Mouse (Mus musculus): ENCODE results near the gene Faah. TPM values are rescaled to one million over a fixed set of nuclear protein-coding genes. Genes with fewer than 3 reads are reported as not detected.
A peak's percentile ranks its signal among the peaks of the same experiment; 100 is the strongest.

The Faah gene
- total RNA-seq, 2 experiments from 2014 or later, result 0.20 to 0.22 TPM

DNA sequence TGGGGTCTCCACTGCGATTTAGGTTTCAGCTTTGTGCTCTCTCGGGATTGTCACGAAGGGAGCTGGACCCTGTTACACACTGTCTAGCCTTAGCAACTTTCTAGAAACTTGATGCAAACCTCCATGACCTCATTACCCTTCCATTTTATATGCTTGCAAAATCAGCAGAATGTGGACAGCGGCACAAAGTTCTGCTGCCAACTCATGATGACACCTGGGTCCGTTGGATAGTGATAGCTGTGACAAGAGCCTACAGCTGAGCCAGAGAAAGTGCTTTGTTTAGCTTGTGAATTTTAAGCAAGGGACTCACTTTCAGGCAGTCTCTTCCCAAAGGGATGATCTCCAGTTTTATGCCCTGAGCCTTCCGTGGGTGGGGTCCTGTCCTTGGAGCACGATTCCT lies 28.3 kb downstream of the Faah start:
- no peak overlapping the region for H3K4me3 ChIP-seq
- no peak overlapping the region for H3K27ac ChIP-seq
- DNase-seq, result no peak
- intact Hi-C loops (cut with DNase I), result no loop called here
- no peak for TF ChIP-seq CTCF (IDR thresholded peaks at IDR 0.05)

DNA sequence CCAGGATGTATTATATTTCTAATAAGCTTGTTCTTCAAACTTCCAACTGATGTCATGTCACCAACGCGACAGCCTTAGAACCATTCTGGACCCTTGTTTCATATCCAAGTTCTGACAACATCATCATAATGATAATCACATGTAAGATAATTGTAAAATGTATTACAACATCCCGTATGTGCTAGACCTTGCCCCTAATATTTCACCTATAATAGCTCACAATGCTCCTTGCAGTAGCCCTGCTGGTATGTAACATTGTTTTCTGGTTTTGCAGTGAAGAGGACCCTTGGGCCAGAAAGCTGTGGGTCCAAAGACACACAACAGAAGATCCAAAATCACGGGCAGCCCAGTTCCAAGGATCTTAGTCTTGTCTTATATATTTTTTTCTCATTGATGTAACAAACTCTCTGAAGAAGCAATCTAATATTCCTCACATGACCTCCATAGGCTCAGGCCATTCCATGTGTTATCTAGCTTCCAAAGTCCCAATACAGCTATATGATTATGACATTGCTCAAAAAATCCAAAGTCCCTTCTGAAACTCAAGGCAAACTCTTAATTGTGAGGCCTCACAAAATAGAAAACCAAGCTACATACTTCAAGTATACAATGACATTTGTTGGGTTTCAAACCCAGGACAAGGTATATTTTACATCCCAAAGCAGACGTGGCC lies 29.7 kb downstream of the Faah start:
- TF ChIP-seq CTCF (IDR thresholded peaks at IDR 0.05), result no peak
- H3K4me3 ChIP-seq, result no peak overlapping the region
- intact Hi-C loops (cut with DNase I), result no loop called here

DNA sequence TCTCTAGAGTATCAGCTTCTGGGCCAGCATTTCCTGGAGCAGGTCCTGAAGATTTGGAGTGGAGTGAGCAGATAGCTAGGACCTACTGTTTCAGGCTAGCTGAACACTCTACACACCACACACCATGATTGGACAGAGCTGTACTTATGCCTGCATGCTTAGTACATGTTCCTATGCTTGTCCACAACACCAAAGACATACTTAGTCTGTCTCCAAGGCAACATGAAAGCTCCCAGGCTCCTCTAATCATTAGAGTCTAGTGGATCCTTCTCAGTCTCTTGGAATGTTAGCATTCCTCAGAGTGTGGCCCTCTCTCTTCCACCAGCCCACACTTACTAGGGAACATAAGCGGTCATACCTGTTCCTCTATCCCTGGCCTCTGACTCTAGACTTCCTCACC lies 30.3 kb downstream of the Faah start:
- no peak overlapping the region for H3K4me3 ChIP-seq
- H3K27ac ChIP-seq, result no peak overlapping the region
- DNase-seq, result no peak
- TF ChIP-seq CTCF (IDR thresholded peaks at IDR 0.05), result no peak
- intact Hi-C loops (cut with DNase I), result no loop called here

More for the DNA sequence above, 29.7 kb downstream of the Faah start:
- H3K27ac ChIP-seq, result no peak overlapping the region
- DNase-seq, result no peak

DNA sequence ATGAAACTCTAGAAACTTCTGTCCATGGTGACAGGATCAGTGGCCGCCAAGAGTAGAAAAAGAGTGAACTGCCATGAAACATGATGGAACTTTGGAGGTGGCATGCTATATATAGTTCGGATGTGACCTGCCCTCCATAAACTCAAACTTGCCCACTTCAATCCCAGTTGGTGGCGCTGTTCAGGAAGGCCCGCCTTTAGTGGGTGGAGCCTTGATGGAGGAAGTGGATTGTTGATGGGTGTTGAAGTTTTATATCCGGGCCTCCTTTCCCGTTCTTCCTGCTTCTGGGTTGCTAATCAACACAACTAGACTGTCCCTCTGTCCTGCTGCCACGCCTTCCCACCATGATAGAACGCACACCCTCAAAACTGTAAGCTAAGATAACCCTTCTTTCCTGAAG lies 32.8 kb downstream of the Faah start:
- Histone ChIP-seq H3K27ac (no peak overlapping the region), H3K4me3 (no peak overlapping the region)
- DNase-seq, result no peak
- intact Hi-C loops (cut with DNase I), result loop anchor here (5.0 kb wide), 1 partner anchor 83 kb away; no protein-coding TSS in a partner anchor
- no peak for TF ChIP-seq CTCF (IDR thresholded peaks at IDR 0.05)

DNA sequence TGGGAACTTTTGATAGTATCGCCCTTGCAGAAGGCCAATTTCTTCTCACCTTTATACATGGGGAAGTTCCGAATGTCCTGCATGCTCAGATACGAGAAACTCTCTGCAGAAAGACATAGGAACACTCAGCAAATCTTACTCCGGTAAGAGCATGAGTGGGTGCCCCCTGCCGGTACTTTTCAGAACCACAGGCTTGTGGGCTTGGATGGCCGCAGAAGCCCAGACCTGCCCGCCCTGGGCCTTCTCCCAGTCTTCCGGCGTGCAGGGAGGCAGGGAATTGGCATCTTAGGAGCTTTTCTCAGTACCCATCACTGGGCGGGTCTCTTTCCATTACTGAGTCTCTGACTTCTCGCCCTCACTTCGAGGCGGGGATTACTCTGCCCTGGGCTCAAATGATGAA lies 33.6 kb downstream of the Faah start:
- intact Hi-C loops (cut with DNase I), result loop anchor here (5.0 kb wide), 1 partner anchor 82 kb away; no protein-coding TSS in a partner anchor

DNA sequence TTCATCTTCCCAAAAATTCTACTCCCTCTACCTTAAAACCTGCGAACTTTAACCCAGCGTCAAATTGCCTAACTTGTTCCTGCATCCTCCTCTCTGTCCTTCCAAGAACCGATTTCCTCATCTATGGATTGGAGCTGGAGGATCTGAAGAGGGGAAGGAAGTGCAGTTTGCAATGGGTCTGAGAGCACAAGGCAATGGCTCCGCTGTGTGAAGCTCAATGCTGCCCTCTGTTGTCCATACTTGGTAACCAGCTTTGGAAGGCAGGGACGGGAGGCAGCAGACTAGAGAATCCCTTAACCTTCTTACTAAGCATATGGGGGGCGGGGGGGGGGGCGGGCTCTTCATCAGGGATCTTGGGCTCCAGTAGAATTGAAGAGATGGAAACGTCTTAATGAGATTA lies 37.0 kb downstream of the Faah start:
- Histone ChIP-seq H3K27ac (no peak overlapping the region), H3K4me3 (no peak overlapping the region)
- peak; percentile 73 for TF ChIP-seq CTCF (IDR thresholded peaks at IDR 0.05)
- intact Hi-C loops (cut with DNase I), result loop anchor here (5.0 kb wide), 1 partner anchor 78 kb away; no protein-coding TSS in a partner anchor
- DNase-seq, result peak; percentile 60

More for the DNA sequence above, 33.6 kb downstream of the Faah start:
- Histone ChIP-seq H3K27ac (no peak overlapping the region), H3K4me3 (0 out of 2 replicates have a peak overlapping the region, but pooled peaks have one; percentile 5)
- TF ChIP-seq CTCF (IDR thresholded peaks at IDR 0.05), result peak; percentile 85
- DNase-seq, result peak; percentile 81

DNA sequence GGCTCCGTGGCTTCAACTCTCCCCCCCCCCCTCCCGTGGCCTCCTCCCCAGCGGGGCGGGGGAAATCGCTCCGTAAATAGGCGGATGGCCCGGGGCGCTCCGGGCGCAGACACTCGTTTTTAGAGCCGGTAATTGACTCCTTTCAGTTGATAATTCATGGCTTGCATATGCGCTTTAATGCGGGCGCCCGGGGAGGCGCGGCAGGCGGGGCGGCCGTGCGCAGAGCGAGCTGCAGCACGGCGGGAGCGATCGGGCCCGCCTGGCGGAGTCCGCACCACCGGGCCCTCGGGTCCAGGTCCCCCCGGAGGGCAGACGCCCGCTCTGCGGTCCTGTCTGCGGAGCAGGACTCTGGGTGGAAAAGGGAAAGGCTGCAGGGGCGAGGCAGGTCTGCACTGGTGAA lies 38.3 kb downstream of the Faah start:
- TF ChIP-seq CTCF (IDR thresholded peaks at IDR 0.05), result no peak
- DNase-seq, result no peak
- intact Hi-C loops (cut with DNase I), result no loop called here
- peak overlapping the region; percentile 48 for H3K4me3 ChIP-seq
- H3K27ac ChIP-seq, result no peak overlapping the region

DNA sequence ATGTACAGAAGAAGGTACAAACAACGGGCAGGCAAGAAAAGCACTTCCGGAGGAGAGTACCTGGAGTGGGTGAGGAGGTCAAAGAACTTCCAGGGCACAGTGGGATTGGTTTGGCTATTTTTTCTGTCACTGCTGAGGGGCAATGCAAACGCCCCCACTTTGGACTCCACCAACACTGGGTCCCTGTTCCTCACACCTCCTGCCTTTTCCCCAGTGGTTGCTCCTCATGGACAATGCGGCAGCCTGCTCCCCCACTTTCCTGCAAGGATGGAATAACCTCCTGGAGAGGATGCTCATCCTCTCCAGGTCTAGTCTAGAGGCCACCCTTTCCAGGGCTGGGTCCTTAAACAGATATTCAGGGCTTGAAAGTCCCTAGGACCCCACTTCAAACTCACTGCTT lies 38.8 kb downstream of the Faah start:
- no peak overlapping the region for H3K4me3 ChIP-seq
- intact Hi-C loops (cut with DNase I), result no loop called here

DNA sequence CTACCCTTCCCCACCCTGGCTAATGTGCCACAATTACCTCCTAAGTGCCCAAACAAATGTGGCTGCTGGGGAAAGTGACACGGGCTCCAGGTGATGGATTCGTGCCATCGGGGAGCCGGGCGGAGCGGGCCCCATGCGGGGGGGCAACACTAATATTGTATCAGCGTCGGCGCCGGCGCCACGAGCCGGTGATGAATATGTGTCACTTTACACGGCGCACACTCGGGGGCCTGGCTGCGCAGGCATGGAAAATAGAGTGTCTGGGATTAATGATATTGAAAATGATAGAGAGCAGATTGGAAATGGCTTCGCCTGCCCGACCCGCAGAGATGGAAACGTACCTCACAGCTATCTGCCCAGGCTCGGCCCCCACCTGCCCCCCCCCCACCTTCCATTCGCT lies 45.2 kb downstream of the Faah start:
- intact Hi-C loops (cut with DNase I), result no loop called here
- no peak for DNase-seq
- TF ChIP-seq CTCF (IDR thresholded peaks at IDR 0.05), result no peak
- Histone ChIP-seq H3K4me3 (no peak overlapping the region), H3K27ac (no peak overlapping the region)

More for the DNA sequence above, 38.8 kb downstream of the Faah start:
- no peak overlapping the region for H3K27ac ChIP-seq
- DNase-seq, result no peak
- TF ChIP-seq CTCF (IDR thresholded peaks at IDR 0.05), result no peak

DNA sequence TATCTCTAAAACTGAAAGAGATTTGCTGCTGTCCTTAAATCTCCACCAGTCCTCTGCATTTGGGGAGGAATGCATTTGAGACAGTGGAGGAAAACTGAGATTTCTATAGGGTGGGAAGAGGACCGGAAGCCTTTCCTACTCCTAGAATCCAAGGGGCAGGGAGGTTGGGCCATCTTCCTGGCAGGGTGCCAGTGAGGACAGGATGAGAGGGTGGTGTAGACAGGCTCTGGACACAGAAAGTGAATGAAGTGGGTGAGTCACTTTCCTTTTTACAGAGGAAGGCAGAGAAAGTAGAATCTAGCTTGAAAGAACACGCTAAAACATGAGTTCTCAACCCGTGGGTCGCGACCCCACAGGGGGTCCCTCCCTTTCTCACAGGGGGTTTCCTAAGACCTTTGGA lies 53.3 kb downstream of the Faah start:
- H3K27ac ChIP-seq, result no peak overlapping the region
- intact Hi-C loops (cut with DNase I), result no loop called here
- no peak overlapping the region for H3K4me3 ChIP-seq
- no peak for DNase-seq
- TF ChIP-seq CTCF (IDR thresholded peaks at IDR 0.05), result no peak

DNA sequence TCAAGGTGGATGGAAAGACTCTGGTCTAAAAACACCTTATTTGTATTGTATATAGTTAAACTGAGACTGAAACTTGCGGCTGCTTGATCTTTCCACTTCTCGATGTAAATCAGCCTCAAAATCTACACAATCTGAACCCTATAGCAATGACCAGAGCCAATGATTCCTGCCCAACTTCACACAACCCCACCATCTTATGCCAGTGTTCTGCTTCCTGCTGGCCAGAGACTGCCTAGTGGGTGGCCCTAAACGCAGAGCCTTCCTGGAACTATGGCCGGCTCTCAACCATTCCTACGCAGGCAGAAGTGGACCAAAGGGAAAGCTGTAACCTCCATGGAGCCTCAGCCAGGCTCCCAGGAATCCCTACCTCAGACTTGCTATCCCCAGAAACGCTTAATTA lies 54.0 kb downstream of the Faah start:
- intact Hi-C loops (cut with DNase I), result no loop called here
- TF ChIP-seq CTCF (IDR thresholded peaks at IDR 0.05), result no peak
- no peak for DNase-seq
- H3K4me3 ChIP-seq, result no peak overlapping the region
- no peak overlapping the region for H3K27ac ChIP-seq

DNA sequence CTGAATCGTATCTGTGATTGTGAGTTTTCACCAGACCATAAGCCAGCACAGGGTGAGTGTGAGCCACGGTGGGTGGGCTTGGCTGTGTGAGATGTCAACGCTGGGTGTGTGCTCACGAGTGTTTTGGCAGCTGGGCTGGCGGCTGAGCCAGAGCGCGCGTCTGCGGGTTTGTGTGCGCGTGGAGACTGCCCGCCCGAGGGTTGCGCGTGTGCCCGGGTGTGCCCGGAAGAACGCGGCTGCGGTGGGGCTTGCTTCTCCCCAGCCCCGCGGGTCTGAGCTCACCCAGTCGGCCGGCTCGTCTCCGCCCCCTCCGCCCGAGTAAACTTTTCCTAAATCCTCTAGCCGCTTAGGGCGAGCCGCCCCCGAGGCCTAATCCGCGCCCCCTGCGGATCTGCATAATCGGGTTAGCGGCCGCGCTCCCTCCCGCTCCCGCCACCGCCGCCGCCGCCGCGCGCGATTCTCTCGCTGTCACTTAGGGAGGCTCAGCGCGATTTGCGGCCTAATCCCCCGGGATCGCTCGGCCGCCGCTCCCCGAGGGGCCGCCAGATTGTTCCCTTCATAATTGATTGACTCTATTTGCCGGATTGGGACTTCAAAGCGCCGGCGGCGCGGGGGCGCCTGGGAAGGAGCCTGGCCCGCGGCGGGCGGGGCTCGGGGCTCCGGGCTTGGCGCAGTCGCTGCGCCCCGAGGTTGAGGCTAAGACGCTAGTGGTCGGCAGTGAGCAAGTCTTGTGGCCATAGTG lies 54.9 kb downstream of the Faah start:
- peak overlapping the region; percentile 73 for H3K4me3 ChIP-seq
- intact Hi-C loops (cut with DNase I), result no loop called here
- TF ChIP-seq CTCF (IDR thresholded peaks at IDR 0.05), result no peak
- no peak overlapping the region for H3K27ac ChIP-seq
- DNase-seq, result peak; percentile 46

DNA sequence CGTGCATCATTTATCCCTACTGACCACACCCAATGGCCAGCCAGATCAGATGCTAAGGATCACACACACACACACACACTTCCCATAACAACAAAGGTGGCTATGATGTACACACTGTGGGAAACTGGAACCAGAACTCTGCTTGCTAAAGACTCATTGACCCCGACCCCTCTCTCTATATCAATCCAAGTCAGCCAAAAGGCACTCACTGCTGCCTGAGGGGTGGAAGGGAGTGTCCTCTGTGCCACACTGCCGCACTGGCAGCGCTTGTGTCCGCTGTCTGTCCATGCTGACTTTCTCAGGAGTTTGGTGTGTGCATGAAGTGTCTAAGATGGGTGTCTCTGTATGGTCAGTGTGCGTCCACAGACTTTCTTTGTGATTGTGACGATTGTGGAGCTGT lies 55.7 kb downstream of the Faah start:
- Histone ChIP-seq H3K4me3 (no peak overlapping the region), H3K27ac (no peak overlapping the region)
- DNase-seq, result no peak
- intact Hi-C loops (cut with DNase I), result no loop called here
- no peak for TF ChIP-seq CTCF (IDR thresholded peaks at IDR 0.05)

Measured in gastrocnemius, adult 2 months (tissue).